Mouse (Mus musculus): ENCODE results near the gene Fbxw9. TPM values are rescaled to one million over a fixed set of nuclear protein-coding genes. Genes with fewer than 3 reads are reported as not detected.
A peak's percentile ranks its signal among the peaks of the same experiment; 100 is the strongest.

Fbxw9 gene
- polyA plus RNA-seq, 1 experiment from 2014 or later = 20.4 TPM

- no peak overlapping the region for H3K4me3 ChIP-seq (ENCODE audit: low read depth, low read length)
Measured at GRCm38 (mm10) chr8:85033867-85034266, 26.0 kb upstream of the Fbxw9 start.

GRCm38 (mm10) chr8:85034764-85035163 is 25.1 kb upstream of the Fbxw9 start:
- peak overlapping the region; percentile 83 for H3K4me3 ChIP-seq (ENCODE audit: low read depth, low read length)
- no peaks in the 10 kb centered on the region for H3K27me3 ChIP-seq (ENCODE audit: control insufficient read depth, insufficient read depth, low read length)
- H3K4me1 ChIP-seq (ENCODE audit: control insufficient read depth, insufficient read depth, low read length) = peaks cover 3% of the 10 kb centered on the region
- no peaks in the 10 kb centered on the region; the same call in 1 of the 2 replicates for H3K36me3 ChIP-seq (replicated peaks; ENCODE audit: control insufficient read depth, insufficient read depth, low read depth, low read length)
- H3K4me2 ChIP-seq (ENCODE audit: low read depth, low read length) = peak overlapping the region; percentile 75
- no peak overlapping the region for H3K27ac ChIP-seq (replicated peaks; ENCODE audit: low read depth, low read length)
- 0 out of 2 replicates have a peak overlapping the region, but pooled peaks have one; percentile 22 for H3K9ac ChIP-seq (replicated peaks; ENCODE audit: low read length)
- DNase-seq (ENCODE audit: low spot score) = peak; percentile 89
- no peaks in the 10 kb centered on the region for H3K9me3 ChIP-seq (replicated peaks; ENCODE audit: control insufficient read depth, low read length)
- WGBS = 4% methylated on average over 13 of the region's 13 CpGs
- ATAC-seq (replicated peaks; ENCODE audit: insufficient number of reproducible peaks, low FRiP score, low TSS enrichment, low read depth) = no peak

More at GRCm38 (mm10) chr8:85033867-85034266, 26.0 kb upstream of the Fbxw9 start:
- Histone ChIP-seq H3K4me1 (ENCODE audit: control insufficient read depth, insufficient read depth, low read length) (peaks cover 3% of the 10 kb centered on the region), H3K27ac (replicated peaks; ENCODE audit: low read depth, low read length) (no peak overlapping the region), H3K9ac (replicated peaks; ENCODE audit: low read length) (no peak overlapping the region), H3K27me3 (ENCODE audit: control insufficient read depth, insufficient read depth, low read length) (no peaks in the 10 kb centered on the region), H3K9me3 (replicated peaks; ENCODE audit: control insufficient read depth, low read length) (no peaks in the 10 kb centered on the region), H3K4me2 (ENCODE audit: low read depth, low read length) (no peak overlapping the region), H3K36me3 (replicated peaks; ENCODE audit: control insufficient read depth, insufficient read depth, low read depth, low read length) (no peaks in the 10 kb centered on the region; the same call in 1 of the 2 replicates)
- DNase-seq (ENCODE audit: low spot score) = no peak
- 57% methylated on average over 1 of the region's 1 CpGs for WGBS
- no peak for ATAC-seq (replicated peaks; ENCODE audit: insufficient number of reproducible peaks, low FRiP score, low TSS enrichment, low read depth)

DNA sequence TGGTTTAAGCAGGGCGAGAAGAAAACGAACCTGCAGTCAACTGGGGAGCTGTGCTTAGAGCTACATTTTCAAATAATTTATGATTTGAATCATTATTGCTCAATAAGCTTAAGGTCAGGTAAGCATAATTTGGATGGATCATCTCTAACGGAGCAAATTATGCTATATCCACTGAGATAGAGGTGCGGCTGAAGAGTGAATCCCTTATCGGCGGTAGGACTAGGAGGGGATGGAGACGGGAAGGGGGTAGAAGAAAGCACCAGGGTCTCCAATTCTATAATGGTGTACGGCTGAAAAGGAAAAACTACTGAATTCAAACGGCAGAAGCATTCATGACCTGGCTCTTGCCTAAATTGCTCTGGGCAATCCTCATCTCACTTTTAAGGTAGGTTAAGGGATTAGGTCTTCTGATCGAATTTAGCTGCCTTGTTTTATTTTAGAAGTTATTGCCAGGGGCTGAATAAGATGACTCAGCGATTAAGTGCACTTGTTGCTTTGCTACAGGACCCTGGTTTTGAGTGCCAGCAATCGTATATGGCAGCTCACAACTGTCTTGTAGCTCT is 24.6 kb upstream of the Fbxw9 start:
- DNase-seq (ENCODE audit: low spot score) (no peak), ATAC-seq (replicated peaks; ENCODE audit: insufficient number of reproducible peaks, low FRiP score, low TSS enrichment, low read depth) (no peak)
- H3K27ac ChIP-seq (replicated peaks; ENCODE audit: low read depth, low read length) = no peak overlapping the region
- H3K4me2 ChIP-seq (ENCODE audit: low read depth, low read length) = peak overlapping the region; percentile 75
- H3K4me1 ChIP-seq (ENCODE audit: control insufficient read depth, insufficient read depth, low read length) = peaks cover 3% of the 10 kb centered on the region
- WGBS = 6% methylated on average over 12 of the region's 12 CpGs
- H3K4me3 ChIP-seq (ENCODE audit: low read depth, low read length) = peak overlapping the region; percentile 83
- no peaks in the 10 kb centered on the region; the same call in none of the 2 replicates for H3K36me3 ChIP-seq (replicated peaks; ENCODE audit: control insufficient read depth, insufficient read depth, low read depth, low read length)
- no peaks in the 10 kb centered on the region for H3K9me3 ChIP-seq (replicated peaks; ENCODE audit: control insufficient read depth, low read length)
- H3K27me3 ChIP-seq (ENCODE audit: control insufficient read depth, insufficient read depth, low read length) = no peaks in the 10 kb centered on the region
- H3K9ac ChIP-seq (replicated peaks; ENCODE audit: low read length) = peak overlapping the region; percentile 76; the same call in 1 of the 2 replicates

DNA sequence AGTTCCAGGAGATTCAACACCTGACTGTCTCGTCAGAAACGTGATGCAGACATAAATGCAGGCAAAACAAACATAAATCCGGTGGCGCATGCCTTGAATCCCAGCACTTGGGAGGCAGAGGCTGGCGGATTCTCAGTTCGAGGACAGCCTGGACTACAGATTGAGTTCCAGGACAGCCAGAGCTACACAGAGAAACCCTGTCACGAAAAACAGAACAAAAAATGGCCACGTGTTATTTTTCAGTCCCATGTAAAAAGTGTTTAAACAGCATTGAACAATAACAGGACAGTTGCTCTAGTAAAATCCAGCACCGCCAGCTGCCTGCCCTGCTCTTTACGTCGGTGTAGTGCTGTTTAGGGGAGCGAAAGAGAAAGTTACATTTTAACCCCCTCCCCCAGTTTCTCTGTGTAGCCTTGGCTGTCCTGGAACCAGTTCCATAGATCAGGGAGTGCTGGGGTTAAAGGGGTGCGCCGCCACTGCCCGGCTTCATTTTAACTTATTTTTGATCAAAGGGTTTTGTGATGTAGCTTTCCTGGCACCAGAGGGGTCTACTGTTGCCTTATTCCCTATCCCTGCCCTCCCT is 24.0 kb upstream of the Fbxw9 start:
- WGBS = under 1% methylated on average over 15 of the region's 15 CpGs

GRCm38 (mm10) chr8:85036381-85036717 is 23.5 kb upstream of the Fbxw9 start:
- H3K27ac ChIP-seq (replicated peaks; ENCODE audit: low read depth, low read length) = peak overlapping the region; percentile 61
- DNase-seq (ENCODE audit: low spot score) (no peak), ATAC-seq (replicated peaks; ENCODE audit: insufficient number of reproducible peaks, low FRiP score, low TSS enrichment, low read depth) (peak; percentile 19)
- peaks cover 3% of the 10 kb centered on the region for H3K4me1 ChIP-seq (ENCODE audit: control insufficient read depth, insufficient read depth, low read length)
- no peaks in the 10 kb centered on the region for H3K9me3 ChIP-seq (replicated peaks; ENCODE audit: control insufficient read depth, low read length)
- H3K4me3 ChIP-seq (ENCODE audit: low read depth, low read length) = peak overlapping the region; percentile 83
- no peaks in the 10 kb centered on the region for H3K27me3 ChIP-seq (ENCODE audit: control insufficient read depth, insufficient read depth, low read length)
- H3K36me3 ChIP-seq (replicated peaks; ENCODE audit: control insufficient read depth, insufficient read depth, low read depth, low read length) = peaks cover 4% of the 10 kb centered on the region
- H3K4me2 ChIP-seq (ENCODE audit: low read depth, low read length) = peak overlapping the region; percentile 75
- 0% methylated on average over 9 of the region's 9 CpGs for WGBS
- peak overlapping the region; percentile 76 for H3K9ac ChIP-seq (replicated peaks; ENCODE audit: low read length)

More for the DNA sequence above, 24.0 kb upstream of the Fbxw9 start:
- H3K27ac ChIP-seq (replicated peaks; ENCODE audit: low read depth, low read length) = peak overlapping the region; percentile 61
- peak overlapping the region; percentile 75 for H3K4me2 ChIP-seq (ENCODE audit: low read depth, low read length)
- peaks cover 3% of the 10 kb centered on the region for H3K4me1 ChIP-seq (ENCODE audit: control insufficient read depth, insufficient read depth, low read length)
- peak overlapping the region; percentile 83 for H3K4me3 ChIP-seq (ENCODE audit: low read depth, low read length)
- no peaks in the 10 kb centered on the region for H3K9me3 ChIP-seq (replicated peaks; ENCODE audit: control insufficient read depth, low read length)
- H3K27me3 ChIP-seq (ENCODE audit: control insufficient read depth, insufficient read depth, low read length) = no peaks in the 10 kb centered on the region
- peaks cover 4% of the 10 kb centered on the region for H3K36me3 ChIP-seq (replicated peaks; ENCODE audit: control insufficient read depth, insufficient read depth, low read depth, low read length)
- peak; percentile 41 for DNase-seq (ENCODE audit: low spot score)
- peak overlapping the region; percentile 76 for H3K9ac ChIP-seq (replicated peaks; ENCODE audit: low read length)
- ATAC-seq (replicated peaks; ENCODE audit: insufficient number of reproducible peaks, low FRiP score, low TSS enrichment, low read depth) = 0 out of 2 replicates have a peak, but pooled peaks have one; percentile 12

GRCm38 (mm10) chr8:85036718-85037365 is 23.0 kb upstream of the Fbxw9 start, which contains the start of gene Tnpo2:
Tnpo2 (plus strand) TSS chr8:85036915.
- H3K27ac ChIP-seq (replicated peaks; ENCODE audit: low read depth, low read length) = peak within 1 kb of the TSS; percentile 99
- H3K4me1 ChIP-seq (ENCODE audit: control insufficient read depth, insufficient read depth, low read length) = peaks cover 3% of the 10 kb centered on the region

GRCm38 (mm10) chr8:85037366-85037680 is 22.5 kb upstream of the Fbxw9 start:
- peak overlapping the region; percentile 92 for H3K9ac ChIP-seq (replicated peaks; ENCODE audit: low read length)
- under 1% methylated on average over 14 of the region's 14 CpGs for WGBS
- ATAC-seq (replicated peaks; ENCODE audit: insufficient number of reproducible peaks, low FRiP score, low TSS enrichment, low read depth) (peak; percentile 75), DNase-seq (ENCODE audit: low spot score) (peak; percentile 73)
- H3K4me1 ChIP-seq (ENCODE audit: control insufficient read depth, insufficient read depth, low read length) = peaks cover 3% of the 10 kb centered on the region
- peaks cover 4% of the 10 kb centered on the region for H3K36me3 ChIP-seq (replicated peaks; ENCODE audit: control insufficient read depth, insufficient read depth, low read depth, low read length)
- no peaks in the 10 kb centered on the region for H3K27me3 ChIP-seq (ENCODE audit: control insufficient read depth, insufficient read depth, low read length)
- no peaks in the 10 kb centered on the region for H3K9me3 ChIP-seq (replicated peaks; ENCODE audit: control insufficient read depth, low read length)
- H3K4me2 ChIP-seq (ENCODE audit: low read depth, low read length) = peak overlapping the region; percentile 84
- peak overlapping the region; percentile 83 for H3K4me3 ChIP-seq (ENCODE audit: low read depth, low read length)
- peak overlapping the region; percentile 99 for H3K27ac ChIP-seq (replicated peaks; ENCODE audit: low read depth, low read length)

More at GRCm38 (mm10) chr8:85036718-85037365, 23.0 kb upstream of the Fbxw9 start, which contains the start of gene Tnpo2:
- H3K9ac ChIP-seq (replicated peaks; ENCODE audit: low read length) = peak within 1 kb of the TSS; percentile 92
- whole genome bisulfite sequencing = under 1% methylated on average over 52 of the region's 59 CpGs
- H3K4me2 ChIP-seq (ENCODE audit: low read depth, low read length) = peak within 1 kb of the TSS; percentile 84
- H3K27me3 ChIP-seq (ENCODE audit: control insufficient read depth, insufficient read depth, low read length) = no peaks in the 10 kb centered on the region
- DNase-seq (ENCODE audit: low spot score) = peak; percentile 97
- no peaks in the 10 kb centered on the region for H3K9me3 ChIP-seq (replicated peaks; ENCODE audit: control insufficient read depth, low read length)
- peak within 1 kb of the TSS; percentile 83 for H3K4me3 ChIP-seq (ENCODE audit: low read depth, low read length)
- peak; percentile 84 for ATAC-seq (replicated peaks; ENCODE audit: insufficient number of reproducible peaks, low FRiP score, low TSS enrichment, low read depth)
- H3K36me3 ChIP-seq (replicated peaks; ENCODE audit: control insufficient read depth, insufficient read depth, low read depth, low read length) = peaks cover 4% of the 10 kb centered on the region
